Mouse (Mus musculus) spleen, embryonic (tissue): ENCODE measurements around the gene Mup14.
"Not testable (repeated sequence)": the region's sequence is repeated elsewhere in the genome, so short reads cannot be mapped to it uniquely, and the experiment has no call there.

Experiments
- CTCF ChIA-PET: fragments of 350-600 bp; sonication (Branson Sonifier 250); formaldehyde crosslinking; loops from one replicate; lab custom pipeline; 2022; lab: Charles Lee

The Mup14 gene

DNA sequence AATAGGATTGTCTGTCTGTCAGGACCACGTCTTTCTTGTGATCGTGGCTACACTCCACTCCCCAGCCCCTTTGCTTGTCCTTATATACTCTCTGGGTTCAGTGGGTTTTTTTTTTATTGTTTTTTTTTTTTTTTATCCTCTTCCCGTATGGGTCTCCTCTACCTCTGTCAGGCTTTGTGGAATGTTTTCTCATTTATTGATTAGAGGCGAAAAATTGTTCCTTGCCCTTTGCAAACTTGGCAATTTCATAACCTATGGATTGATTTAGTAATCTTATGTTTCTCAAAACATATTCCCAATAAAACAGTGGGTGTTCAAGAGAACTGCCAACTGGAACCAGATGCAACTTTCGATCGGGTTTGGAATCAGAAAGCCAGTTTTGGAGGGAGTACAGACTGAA, at the start of gene Mup14:
Gene Mup14, minus strand, starts transcription at position 101 of the 400 bp plus-strand sequence.
- CTCF ChIA-PET = not testable (repeated sequence)

DNA sequence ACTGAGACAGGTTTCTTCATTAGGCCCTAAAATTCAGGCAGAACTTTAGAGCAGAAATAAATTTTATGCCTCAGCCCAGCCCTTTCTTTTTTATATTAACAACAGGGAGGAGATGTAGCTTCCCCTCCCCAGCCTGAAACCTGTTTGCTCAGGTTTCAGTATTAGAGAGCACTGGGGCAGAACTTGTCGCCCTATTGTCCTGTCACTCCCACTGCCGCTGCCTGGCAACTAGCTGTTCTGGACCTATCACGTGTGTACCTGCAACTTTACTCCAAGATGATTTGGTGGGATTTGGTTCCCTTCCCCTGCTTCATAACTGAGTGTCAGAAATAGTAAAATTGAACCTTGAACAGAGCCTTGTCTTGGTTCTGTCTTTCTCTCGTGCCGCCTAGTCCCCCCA, 34.3 kb upstream of the Mup14 start:
- CTCF ChIA-PET = not testable (repeated sequence)
